Mouse (Mus musculus) adrenal gland (tissue): ENCODE data around the gene Wdr17.

Experiments
- intact Hi-C: fragments of 180-260 bp; cut with DNase I; formaldehyde crosslinking; loops from one replicate; pipeline ENCODE4 v1.15.1; 2025

Wdr17 gene

DNA sequence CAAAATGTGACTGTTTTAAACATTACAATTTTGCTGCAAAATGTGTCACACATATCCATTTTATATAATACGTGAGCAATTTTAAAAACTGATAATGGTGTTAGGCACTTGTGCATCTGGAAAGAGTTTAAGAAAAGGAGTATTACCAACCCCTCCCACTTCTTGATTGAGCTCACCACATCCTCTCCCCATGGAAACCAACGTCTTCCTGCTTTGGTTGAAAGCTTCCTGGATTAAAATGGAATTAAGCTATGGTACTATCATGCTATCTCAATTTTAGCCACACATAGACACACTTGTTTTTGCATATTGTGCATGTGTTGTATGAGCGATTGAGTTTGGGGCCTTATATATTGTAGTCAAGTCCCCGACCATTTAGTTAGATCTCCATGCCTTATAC is 283.5 kb downstream of the Wdr17 start:
- intact Hi-C loops, result loop anchor here (5.0 kb wide), 1 partner anchor 66 kb away; no protein-coding TSS in a partner anchor

DNA sequence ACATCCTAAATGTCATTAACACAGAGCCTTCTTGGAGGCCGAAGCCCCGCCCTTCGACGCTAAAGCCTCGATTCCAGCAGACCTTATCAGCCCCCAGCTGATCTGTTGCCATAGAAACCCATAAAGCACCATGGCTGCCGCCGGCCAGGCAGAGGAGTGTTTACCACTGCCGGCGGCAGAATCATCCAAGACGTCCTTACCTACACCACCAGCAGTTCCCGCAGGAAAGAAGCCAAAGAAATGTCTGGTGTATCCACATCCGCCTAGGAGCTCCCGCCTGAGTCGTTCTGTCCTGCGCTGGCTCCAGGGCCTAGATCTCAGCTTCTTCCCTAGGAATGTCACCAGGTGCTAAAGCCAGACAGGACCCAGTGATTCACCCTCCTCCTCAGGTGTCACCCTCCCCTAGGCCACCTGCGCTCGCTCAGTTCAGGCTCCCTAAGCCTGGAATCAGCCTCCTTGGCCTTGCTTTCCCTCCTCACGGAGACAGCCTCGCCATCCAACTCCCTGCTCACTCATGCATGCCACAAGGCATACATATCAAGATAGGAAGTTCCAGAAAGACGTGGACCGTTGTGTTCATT is 286.2 kb downstream of the Wdr17 start, which contains the start of gene Spata4:
TSS of gene Spata4 (plus strand) at position 111 of the 581 bp plus-strand sequence.
- intact Hi-C loops, result loop anchor here (5.0 kb wide), 1 partner anchor 63 kb away; no protein-coding TSS in a partner anchor

DNA sequence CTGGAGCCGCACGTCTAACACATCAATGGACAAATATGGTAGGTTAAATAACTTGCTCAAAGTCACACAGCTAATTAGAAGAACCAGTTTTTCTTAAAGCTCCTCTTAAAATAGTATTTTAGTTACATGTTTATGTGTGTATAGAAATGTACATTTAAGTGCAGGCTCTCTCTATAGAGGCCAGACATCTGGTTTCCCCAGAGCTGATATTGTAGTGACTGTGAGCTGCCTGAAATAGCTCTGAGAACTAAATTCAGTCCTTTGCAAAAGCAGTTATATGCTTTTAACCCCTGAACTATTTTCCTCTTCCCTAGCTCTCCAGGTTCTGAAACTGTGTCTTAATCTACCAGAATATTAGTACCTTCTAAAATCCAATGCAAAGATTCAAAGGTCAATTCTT is 289.6 kb downstream of the Wdr17 start:
- intact Hi-C loops, result no loop called here

- intact Hi-C loops, result no loop called here
Observed at GRCm38 (mm10) chr8:54596940-54597339, 290.0 kb downstream of the Wdr17 start.

DNA sequence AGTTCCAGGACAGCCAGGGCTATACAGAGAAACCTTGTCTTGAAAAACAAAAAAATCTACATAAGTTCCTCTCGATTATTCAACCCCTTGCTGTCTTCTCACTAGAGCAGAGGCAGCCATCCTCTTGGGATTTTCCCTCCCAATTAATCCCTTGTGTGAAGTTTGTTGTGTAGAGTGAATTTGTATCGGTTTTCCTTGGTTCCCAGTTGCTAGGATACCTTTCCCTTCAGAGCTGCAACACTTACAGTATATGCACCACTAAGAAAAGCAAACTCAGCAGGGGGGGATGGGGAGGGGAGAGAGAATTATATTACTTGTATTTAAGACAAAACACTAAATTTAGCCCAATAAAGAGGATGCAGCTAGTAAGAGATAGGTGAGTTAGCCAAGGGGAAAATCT is 290.9 kb downstream of the Wdr17 start:
- intact Hi-C loops, result no loop called here

- intact Hi-C loops, result no loop called here
Observed at GRCm38 (mm10) chr8:54594634-54595033, 292.4 kb downstream of the Wdr17 start.

DNA sequence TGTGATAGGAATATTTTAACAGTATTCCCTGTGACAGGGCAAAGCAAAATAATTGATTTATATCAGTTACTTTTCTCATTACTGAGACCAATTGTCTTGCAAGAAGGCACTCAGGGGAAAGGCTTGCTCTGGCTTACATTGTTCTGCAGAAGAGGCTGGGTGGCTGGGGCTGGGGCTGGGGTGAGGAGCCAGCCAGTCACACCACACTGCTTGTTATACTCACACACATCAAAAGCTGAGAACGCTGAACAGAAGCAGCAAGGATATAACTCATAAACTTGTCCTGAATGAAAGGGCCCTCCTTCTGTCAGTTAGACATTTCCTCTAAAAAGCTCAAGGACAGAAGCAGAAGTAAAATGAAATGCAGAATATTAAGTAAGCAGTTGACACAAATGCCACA is 304.1 kb downstream of the Wdr17 start:
- intact Hi-C loops, result no loop called here

- intact Hi-C loops, result no loop called here
Observed at GRCm38 (mm10) chr8:54581436-54581835, 305.5 kb downstream of the Wdr17 start.
